Mouse (Mus musculus) MEL (cell line): ENCODE results near the gene Dcst1.
A peak's percentile ranks its signal among the peaks of the same experiment; 100 is the strongest.

ENCODE experiments used
- CTCF ChIP-seq, 3 experiments: IDR thresholded peaks in 2 of 3; conservative IDR thresholded peaks in 1 of 3; 2 replicates each; pipeline ENCODE4 v1.5.1; 2011 to 2012; ENCODE audit warnings: low read length in 3 of 3, low read depth in 2 of 3, mild to moderate bottlenecking in 2 of 3, improper control_type of control experiment in 1 of 3, inconsistent platforms in 1 of 3, mixed read lengths in 1 of 3, moderate library complexity in 1 of 3; ENCODE audit not compliant: control insufficient read depth in 1 of 3, insufficient read depth in 1 of 3, poor library complexity in 1 of 3, severe bottlenecking in 1 of 3
- EP300 ChIP-seq, 2 experiments: IDR thresholded peaks; 2 replicates each; pipeline ENCODE4 v1.6.1; 2011; ENCODE audit warnings: improper control_type of control experiment in 2 of 2, low read length in 2 of 2, low read depth in 1 of 2, mild to moderate bottlenecking in 1 of 2
- MAX ChIP-seq: IDR thresholded peaks from 2 replicates; pipeline ENCODE4 v1.6.1; 2011; ENCODE audit warnings: low read length, improper control_type of control experiment
- NELFE ChIP-seq: IDR thresholded peaks from 2 replicates; pipeline ENCODE4 v1.6.1; 2011; ENCODE audit warnings: low read depth, low read length, improper control_type of control experiment
- NRF1 ChIP-seq: IDR thresholded peaks from 2 replicates; pipeline ENCODE4 v1.6.1; 2014; ENCODE audit warnings: low read depth, mild to moderate bottlenecking, inconsistent platforms, low read length, improper control_type of control experiment, moderate library complexity; ENCODE audit not compliant: poor library complexity, insufficient read depth, severe bottlenecking
- POLR2A ChIP-seq, 2 experiments: IDR thresholded peaks; 2 replicates each; pipeline ENCODE4 v1.6.1; 2011 to 2012; ENCODE audit warnings: low read length in 2 of 2, mild to moderate bottlenecking in 2 of 2, control low read depth in 1 of 2, improper control_type of control experiment in 1 of 2, low read depth in 1 of 2, moderate library complexity in 1 of 2; ENCODE audit not compliant: control insufficient read depth in 1 of 2, insufficient read depth in 1 of 2, poor library complexity in 1 of 2
- TBP ChIP-seq: IDR thresholded peaks from 2 replicates; pipeline ENCODE4 v1.8.0; 2011; ENCODE audit warnings: low read depth, low read length, improper control_type of control experiment
- USF1 ChIP-seq: IDR thresholded peaks from 2 replicates; pipeline ENCODE4 v1.6.1; 2014; ENCODE audit warnings: low read depth, mild to moderate bottlenecking, inconsistent platforms, low read length, improper control_type of control experiment, moderate library complexity
- USF2 ChIP-seq, 2 experiments: IDR thresholded peaks; 2 replicates each; pipeline ENCODE4 v1.6.1; 2011 to 2012; ENCODE audit warnings: improper control_type of control experiment in 2 of 2, low read length in 2 of 2, borderline replicate concordance in 1 of 2, inconsistent platforms in 1 of 2, low read depth in 1 of 2, mild to moderate bottlenecking in 1 of 2; ENCODE audit not compliant: insufficient read depth in 1 of 2
- ZNF384 ChIP-seq: IDR thresholded peaks from 2 replicates; pipeline ENCODE4 v1.6.1; 2012; ENCODE audit warnings: low read depth, mild to moderate bottlenecking, inconsistent platforms, low read length, improper control_type of control experiment

- TF ChIP-seq ZNF384: no peak
- TF ChIP-seq TBP: no peak
- TF ChIP-seq EP300 (IDR thresholded peaks at IDR 0.05; ENCODE audit: low read depth in 1 of 2, low read length in 2 of 2): no peak
- no peak for TF ChIP-seq CTCF (IDR thresholded peaks at IDR 0.05 in 2 of 3, conservative IDR thresholded peaks at IDR 0.05 in 1 of 3; ENCODE audit: control insufficient read depth in 1 of 3, insufficient read depth in 1 of 3, low read depth in 2 of 3, low read length in 3 of 3, poor library complexity in 1 of 3, severe bottlenecking in 1 of 3)
- TF ChIP-seq NELFE: no peak
- no peak for TF ChIP-seq USF2 (IDR thresholded peaks at IDR 0.05; ENCODE audit: borderline replicate concordance in 1 of 2, insufficient read depth in 1 of 2, low read depth in 1 of 2, low read length in 2 of 2)
- TF ChIP-seq USF1: 0 out of 2 replicates have a peak, but pooled peaks have one; percentile 30
- no peak; a peak in 1 of 4 replicates for TF ChIP-seq POLR2A (IDR thresholded peaks at IDR 0.05; ENCODE audit: control insufficient read depth in 1 of 2, insufficient read depth in 1 of 2, low read depth in 1 of 2, low read length in 2 of 2, poor library complexity in 1 of 2)
- TF ChIP-seq MAX: no peak
- TF ChIP-seq NRF1: no peak
These were observed 42.4 kb downstream of the Dcst1 start, which contains the start of gene Efna3 for GRCm38 (mm10) chr3:89322514-89323165.
